Mouse (Mus musculus): ENCODE measurements around the gene Mlana.

- TF ChIP-seq CTCF (IDR thresholded peaks at IDR 0.05; ENCODE audit: low read depth, low read length) (no peak), TAL1 (conservative IDR thresholded peaks at IDR 0.05; ENCODE audit: low read depth, low read length) (no peak), GATA1 (IDR thresholded peaks at IDR 0.05; ENCODE audit: borderline replicate concordance, low read length) (no peak)
Measured at GRCm38 (mm10) chr19:29674946-29675345, 22.7 kb upstream of the Mlana start.
